Mouse (Mus musculus) granulocyte monocyte progenitor cell, adult 5-6 weeks (primary cell): Measurements from ENCODE around the gene Zkscan14. TPM values are rescaled to one million over a fixed set of nuclear protein-coding genes. Genes with fewer than 3 reads are reported as not detected.
"Not testable (repeated sequence)": the region's sequence is repeated elsewhere in the genome, so short reads cannot be mapped to it uniquely, and the experiment has no call there.

Experiments used
- ATAC-seq: replicated peaks from 2 replicates; pipeline ENCODE4 v1.8.0; 2016; ENCODE audit warnings: mild to moderate bottlenecking, moderate TSS enrichment, inconsistent platforms; ENCODE audit not compliant: poor library complexity, severe bottlenecking
- total RNA-seq, 2 experiments: library from RNA; stranded (forward) in 1 of 2; stranded (reverse) in 1 of 2; fragments of 200-712, 200-1000 nt in 1 of 2; fragments of >200 nt in 1 of 2; fragmentation: Nextera tagmentation in 1 of 2; gene quantifications; 2 replicates each; pipeline ENCODE4 v1.2.3; 2014 to 2017

Gene Zkscan14
- 1.6 and 6.2 TPM in 2 replicates for total RNA-seq (2014; fragmentation: Nextera tagmentation)
- total RNA-seq (2017): 20.8 and 21.1 TPM in 2 replicates

- peak; percentile 59 for ATAC-seq
Observed at GRCm38 (mm10) chr5:145201321-145201991, at the start of gene Zkscan14. TSS of gene Zkscan14 (minus strand) at chr5:145201868.

DNA sequence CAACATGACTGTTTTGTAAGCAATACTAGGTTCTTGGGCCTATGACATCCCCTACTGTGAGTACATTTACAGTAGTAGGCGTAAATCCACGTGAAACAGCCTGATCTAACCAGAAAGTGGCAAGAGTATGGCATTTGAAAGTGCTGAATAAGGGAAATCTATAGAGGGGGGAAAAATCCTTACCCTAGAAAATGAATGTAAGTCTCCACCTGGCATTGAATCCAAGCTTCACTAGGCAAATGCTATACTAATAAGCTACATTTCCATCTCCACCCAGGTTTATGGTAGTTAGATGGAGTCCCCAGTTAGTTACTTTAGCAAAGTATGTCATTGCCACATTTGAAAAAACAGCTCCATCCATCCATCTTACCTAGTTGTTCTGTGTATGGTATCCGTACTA lies 47.9 kb upstream of the Zkscan14 start:
- no peak for ATAC-seq

- ATAC-seq: 0 out of 2 replicates have a peak, but pooled peaks have one; percentile 15
Observed at GRCm38 (mm10) chr5:145234636-145235035, 33.0 kb upstream of the Zkscan14 start.

DNA sequence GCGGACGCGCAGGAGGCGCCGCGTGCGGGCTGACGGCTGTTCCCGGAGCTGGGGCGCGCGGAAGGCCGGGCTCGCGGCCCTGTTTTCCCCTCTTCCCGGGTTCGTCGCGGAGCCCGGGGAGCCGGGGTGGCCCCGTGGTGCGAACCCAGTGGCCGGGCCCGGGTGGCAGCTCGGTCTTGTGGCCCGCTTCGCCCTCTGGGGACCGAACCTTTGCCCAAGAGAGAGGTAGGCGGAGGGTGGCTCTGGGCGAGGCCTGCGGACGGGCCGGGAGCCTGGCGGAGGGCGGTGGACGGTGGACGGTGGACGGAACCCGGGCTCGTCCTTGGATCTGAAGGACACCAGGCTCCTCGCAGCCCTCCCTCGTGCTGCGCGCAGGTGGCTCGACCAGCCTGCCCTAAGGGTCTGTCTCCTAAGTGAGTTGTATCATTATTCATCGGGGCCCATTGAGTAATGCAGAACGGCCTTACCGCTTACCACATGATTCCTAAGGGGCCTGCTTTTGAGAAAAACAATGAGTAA lies 30.3 kb upstream of the Zkscan14 start:
- ATAC-seq: peak; percentile 27

GRCm38 (mm10) chr5:145231367-145231871 lies 29.8 kb upstream of the Zkscan14 start, which contains the start of gene Zfp655:
TSS of gene Zfp655 (plus strand) at chr5:145231715.
- peak; percentile 87 for ATAC-seq

DNA sequence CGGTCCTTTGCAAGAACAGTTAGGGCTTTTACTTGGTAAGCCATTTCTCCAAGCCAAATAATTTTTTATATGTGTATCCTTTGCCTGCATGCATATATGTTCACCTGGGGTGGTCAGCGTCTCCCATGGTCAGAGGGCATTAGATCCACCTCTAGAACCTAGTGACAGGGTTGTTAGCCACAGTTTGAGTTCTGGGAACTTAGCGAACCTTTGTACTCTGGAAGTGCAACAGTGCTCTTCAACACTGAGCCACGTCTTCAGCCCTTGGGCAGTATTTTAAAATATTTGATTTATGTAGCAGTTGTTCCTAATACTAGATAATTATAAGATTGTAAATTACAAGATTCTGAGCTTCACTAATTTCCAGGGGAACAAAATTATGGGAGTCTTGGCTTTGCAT lies 29.0 kb upstream of the Zkscan14 start:
- ATAC-seq: no peak

GRCm38 (mm10) chr5:145229283-145229682 lies 27.6 kb upstream of the Zkscan14 start:
- not testable (repeated sequence) for ATAC-seq

- ATAC-seq: no peak
Observed at GRCm38 (mm10) chr5:145226453-145226852, 24.8 kb upstream of the Zkscan14 start.

DNA sequence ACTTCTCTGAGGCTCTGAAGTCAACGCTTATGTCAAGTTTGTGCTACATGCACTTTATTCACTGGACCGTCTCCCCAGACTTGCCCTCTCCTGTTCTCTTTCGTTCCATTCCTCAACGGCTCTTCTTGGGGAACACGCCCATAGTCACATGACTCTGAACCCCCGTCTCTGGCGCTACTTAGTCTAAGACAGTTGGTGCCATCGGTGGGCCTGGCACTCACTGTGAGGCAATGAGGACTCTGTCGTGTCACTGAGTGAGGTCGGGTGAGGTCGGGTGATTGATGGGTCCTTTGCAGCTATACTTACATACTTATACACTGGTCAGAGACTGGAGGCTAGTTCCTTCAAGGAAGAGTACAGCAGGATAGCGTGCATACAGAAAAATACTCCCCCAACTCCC lies 21.7 kb upstream of the Zkscan14 start:
- no peak for ATAC-seq

GRCm38 (mm10) chr5:145222840-145223239 lies 21.2 kb upstream of the Zkscan14 start:
- no peak for ATAC-seq

DNA sequence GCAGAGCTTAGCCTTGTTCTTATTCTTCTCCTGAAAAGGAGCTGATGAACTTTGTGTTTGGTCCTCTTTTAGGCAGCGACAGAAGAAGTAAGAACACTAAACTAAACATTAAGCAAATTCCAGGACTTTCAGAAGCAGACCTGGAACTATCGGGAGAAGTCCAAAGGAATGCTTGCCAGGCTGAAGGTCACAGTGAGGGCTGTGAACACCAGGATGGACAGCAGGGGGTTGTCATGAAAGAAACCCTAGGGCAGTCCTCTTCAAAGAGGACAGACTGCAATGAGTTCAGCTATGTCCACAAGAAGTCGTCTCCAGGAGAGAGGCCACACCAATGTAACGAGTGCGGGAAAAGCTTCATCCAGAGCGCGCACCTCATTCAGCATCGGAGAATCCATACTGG lies 18.3 kb upstream of the Zkscan14 start:
- no peak for ATAC-seq

DNA sequence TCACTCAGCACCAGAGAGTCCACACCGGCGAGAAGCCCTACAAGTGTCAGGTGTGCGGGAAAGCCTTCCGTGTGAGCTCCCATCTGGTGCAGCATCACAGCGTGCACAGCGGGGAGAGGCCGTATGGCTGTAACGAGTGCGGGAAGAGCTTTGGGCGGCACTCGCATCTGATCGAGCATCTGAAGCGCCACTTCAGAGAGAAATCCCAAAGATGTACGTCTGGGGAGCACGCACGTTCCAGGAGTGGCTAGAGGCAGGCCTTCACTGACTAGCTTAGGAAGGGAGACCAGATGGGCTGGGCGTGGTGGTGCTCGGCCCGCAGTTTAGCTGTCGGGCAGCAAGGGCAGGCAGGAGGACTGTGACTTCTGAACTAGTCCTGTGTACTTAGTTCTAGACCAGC lies 17.0 kb upstream of the Zkscan14 start:
- ATAC-seq: no peak

- no peak for ATAC-seq
Observed at GRCm38 (mm10) chr5:145218206-145218605, 16.5 kb upstream of the Zkscan14 start.

- ATAC-seq: no peak
Observed at GRCm38 (mm10) chr5:145217746-145218145, 16.1 kb upstream of the Zkscan14 start.

- peak; percentile 50 for ATAC-seq
Observed at GRCm38 (mm10) chr5:145214679-145215078, 13.0 kb upstream of the Zkscan14 start.

GRCm38 (mm10) chr5:145213505-145213904 lies 11.8 kb upstream of the Zkscan14 start:
- ATAC-seq: no peak

- ATAC-seq: no peak
Observed at GRCm38 (mm10) chr5:145212216-145212615, 10.5 kb upstream of the Zkscan14 start.

GRCm38 (mm10) chr5:145211340-145211739 lies 9.7 kb upstream of the Zkscan14 start:
- no peak for ATAC-seq

- ATAC-seq: not testable (repeated sequence)
Observed at GRCm38 (mm10) chr5:145208391-145208790, 6.7 kb upstream of the Zkscan14 start.

DNA sequence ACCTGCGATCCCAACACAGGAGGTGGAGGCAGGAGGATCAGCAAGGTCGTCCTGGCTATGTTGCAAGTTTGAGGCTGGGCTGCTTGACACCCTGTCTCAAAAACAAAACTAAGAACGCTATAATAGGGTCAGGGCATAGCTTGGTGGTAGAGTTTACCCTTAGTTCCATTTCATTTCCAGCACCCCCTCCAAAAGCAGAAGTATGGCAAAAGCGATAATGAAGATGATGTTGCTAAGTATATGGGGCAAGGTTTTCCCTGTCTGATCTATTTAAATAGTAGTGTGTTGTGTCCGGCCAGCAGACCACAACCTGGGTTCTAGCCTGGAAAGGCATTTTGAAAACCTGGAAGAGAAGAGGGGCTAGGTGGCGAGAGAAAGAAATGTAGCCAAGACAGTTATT lies 6.3 kb upstream of the Zkscan14 start:
- ATAC-seq: peak; percentile 6

GRCm38 (mm10) chr5:145207385-145207784 lies 5.7 kb upstream of the Zkscan14 start:
- no peak for ATAC-seq

GRCm38 (mm10) chr5:145205041-145205440 lies 3.4 kb upstream of the Zkscan14 start:
- ATAC-seq: no peak
